Mouse (Mus musculus): Measurements from ENCODE around the gene Nfkb2.

DNA sequence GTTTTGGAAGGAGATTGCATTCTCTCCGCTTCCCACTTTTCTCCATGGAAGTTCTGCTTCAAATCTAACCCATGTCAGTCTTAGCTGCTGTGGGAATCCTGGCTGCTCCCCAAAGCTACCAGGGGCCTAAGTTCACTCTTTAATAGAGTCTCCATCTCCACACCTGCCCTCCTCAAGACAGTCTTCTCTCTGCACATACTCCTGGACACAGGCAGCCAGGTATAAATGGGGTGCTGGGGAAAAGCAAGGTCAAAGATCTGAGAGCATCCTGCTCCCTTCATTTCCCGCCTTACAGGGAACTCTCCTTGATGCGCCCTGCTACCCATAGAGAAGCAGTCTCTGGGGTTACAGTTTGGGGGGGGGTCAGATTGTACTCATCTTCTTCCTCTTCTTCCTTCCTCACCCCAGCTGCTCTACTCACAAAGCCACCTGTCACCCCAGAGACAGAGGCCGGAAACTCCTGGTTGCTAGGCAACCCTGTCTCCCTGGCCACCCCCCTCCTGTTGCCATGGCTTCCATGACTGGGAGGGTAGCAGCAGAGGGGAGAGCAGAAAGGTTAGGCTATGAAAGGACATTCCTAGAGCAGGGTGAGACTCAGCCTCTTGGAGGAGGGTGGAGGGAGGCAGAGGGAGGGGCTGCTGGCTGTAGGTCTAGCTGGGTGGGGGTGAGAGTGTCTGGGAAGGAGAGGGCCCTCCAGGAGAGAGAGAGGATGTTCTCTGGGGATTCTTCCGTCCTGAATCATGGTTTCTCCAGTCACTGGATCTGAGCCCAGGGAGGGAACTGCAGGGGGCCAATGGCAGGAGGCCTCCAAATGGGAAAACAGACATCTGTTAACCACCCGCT lies 17.2 kb downstream of the Nfkb2 start:
- TF ChIP-seq CTCF (IDR thresholded peaks at IDR 0.05; ENCODE audit: borderline replicate concordance, control insufficient read depth, extremely low read depth, insufficient read depth, low read length, poor library complexity) (no peak), POLR2A (IDR thresholded peaks at IDR 0.05; ENCODE audit: control insufficient read depth, extremely low read depth, insufficient read depth, low read length, poor library complexity) (no peak)

All from thymus, adult 2 months (tissue).